Mouse (Mus musculus) heart, postnatal 0 days (tissue): ENCODE measurements around the gene Pnpo.

Source experiments
- CTCF ChIP-seq: IDR thresholded peaks from 2 replicates; pipeline ENCODE4 v1.5.1; 2016; ENCODE audit warnings: antibody characterized with exemption, control low read depth, low read depth
- EP300 ChIP-seq: IDR thresholded peaks from 2 replicates; pipeline ENCODE4 v1.6.1; 2016; ENCODE audit warnings: antibody characterized with exemption, low read depth

DNA sequence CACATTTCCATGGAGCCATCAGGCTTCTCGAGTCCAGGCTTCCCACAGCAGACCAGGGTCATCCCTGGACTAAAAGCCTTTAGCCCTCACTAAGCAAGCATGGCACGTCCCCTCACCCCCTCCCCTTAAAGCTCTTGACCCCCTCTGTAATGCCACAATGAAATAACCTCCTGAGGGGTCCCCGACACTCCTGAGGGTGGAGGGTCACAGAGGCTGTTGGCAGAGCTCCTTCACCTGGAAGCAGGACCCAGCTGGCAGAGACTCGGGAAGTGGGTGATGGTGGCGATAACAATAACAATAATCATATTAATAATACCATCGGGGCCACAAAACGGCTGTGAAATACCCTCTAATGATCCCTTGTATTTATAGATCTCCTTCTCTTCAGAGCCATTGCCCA is 39.1 kb upstream of the Pnpo start, which contains the start of gene Sp2:
- TF ChIP-seq CTCF: no peak
- TF ChIP-seq EP300: no peak
